Mouse (Mus musculus): ENCODE data around the gene Sec14l1. TPM values are rescaled to one million over a fixed set of nuclear protein-coding genes. Genes with fewer than 3 reads are reported as not detected.

Sec14l1 gene
- polyA plus RNA-seq, 1 experiment from 2014 or later = 57.0 TPM

DNA sequence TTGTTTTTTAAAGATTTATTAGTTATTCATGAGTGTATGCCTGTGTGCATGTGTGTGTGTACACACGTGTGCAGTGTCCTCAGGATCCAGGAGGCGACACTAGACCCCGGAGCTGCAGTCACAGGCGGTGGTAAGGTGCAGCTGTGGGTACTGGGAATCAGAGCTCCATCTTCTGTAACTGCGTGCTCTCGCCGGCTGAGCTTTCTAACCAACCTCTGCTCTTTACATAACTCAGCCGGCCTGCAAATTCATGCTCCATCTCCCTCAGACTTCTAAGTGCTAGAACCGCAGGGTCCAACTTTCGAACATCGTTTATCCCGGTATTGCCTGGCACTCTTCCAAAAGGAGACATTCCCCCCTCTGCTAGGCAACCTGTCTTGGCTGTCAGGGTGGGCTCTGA lies 60.5 kb downstream of the Sec14l1 start:
- H3K27me3 ChIP-seq (ENCODE audit: insufficient read depth, poor library complexity, severe bottlenecking) = peaks cover 3% of the 10 kb centered on the region; the same call in 1 of the 2 replicates
- WGBS = 88% methylated on average over 12 of the region's 12 CpGs

DNA sequence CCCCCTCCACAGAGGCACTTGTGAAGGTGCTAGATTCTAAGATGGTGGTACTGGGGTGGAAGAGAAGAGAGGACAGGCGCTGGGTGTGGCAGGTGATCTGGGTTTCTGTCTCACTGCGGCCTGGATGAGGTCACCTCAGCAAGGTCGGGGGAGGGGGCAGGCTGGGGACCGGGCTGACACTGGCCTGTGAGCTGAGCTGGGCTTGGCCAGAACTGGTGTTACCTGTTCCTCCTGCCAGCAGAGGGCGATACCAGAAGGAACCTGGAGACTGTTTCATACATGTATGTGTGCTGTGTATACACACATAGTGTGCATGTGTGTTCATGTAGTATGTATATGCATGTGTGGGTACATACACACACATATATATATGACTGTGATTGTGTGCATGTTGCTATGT lies 61.3 kb downstream of the Sec14l1 start:
- 33% methylated on average over 5 of the region's 5 CpGs for WGBS
- no peaks in the 10 kb centered on the region for H3K36me3 ChIP-seq
- H3K9me3 ChIP-seq = peaks cover 15% of the 10 kb centered on the region
- no peak overlapping the region for H3K4me3 ChIP-seq
- peaks cover 3% of the 10 kb centered on the region; the same call in 1 of the 2 replicates for H3K27me3 ChIP-seq (ENCODE audit: insufficient read depth, poor library complexity, severe bottlenecking)
- peaks cover 19% of the 10 kb centered on the region for H3K4me1 ChIP-seq (replicated peaks)
- H3K27ac ChIP-seq = no peak overlapping the region
- DNase-seq (ENCODE audit: low spot score) = peak; percentile 45

More for the DNA sequence above, 60.5 kb downstream of the Sec14l1 start:
- no peak for DNase-seq (ENCODE audit: low spot score)
- Histone ChIP-seq H3K36me3 (no peaks in the 10 kb centered on the region), H3K4me3 (no peak overlapping the region; the same call in 1 of the 2 replicates), H3K4me1 (replicated peaks) (peaks cover 19% of the 10 kb centered on the region), H3K27ac (no peak overlapping the region), H3K9me3 (peaks cover 9% of the 10 kb centered on the region)

DNA sequence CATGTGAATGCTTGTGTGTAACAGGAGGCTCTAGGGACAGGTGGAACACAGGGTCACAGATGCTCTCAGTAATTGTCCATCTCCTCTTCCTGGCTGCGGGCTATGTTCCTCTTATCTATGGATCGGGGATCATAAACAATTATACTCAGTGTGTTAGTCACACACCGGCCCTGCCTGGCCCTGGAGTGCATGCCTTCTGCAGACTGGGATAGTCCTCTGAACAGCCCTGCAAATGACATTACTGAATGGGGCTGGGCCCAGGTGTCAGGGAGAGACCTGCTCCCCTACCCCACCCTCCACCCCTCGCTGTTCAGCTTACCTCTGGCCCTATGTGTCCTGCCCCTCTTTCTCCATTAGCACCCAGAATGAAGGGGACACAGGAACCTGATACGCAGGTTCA lies 61.9 kb downstream of the Sec14l1 start:
- Histone ChIP-seq H3K9me3 (peaks cover 21% of the 10 kb centered on the region), H3K27me3 (ENCODE audit: insufficient read depth, poor library complexity, severe bottlenecking) (peaks cover 3% of the 10 kb centered on the region; the same call in 1 of the 2 replicates), H3K4me3 (no peak overlapping the region), H3K27ac (peak overlapping the region; percentile 50), H3K36me3 (no peaks in the 10 kb centered on the region), H3K4me1 (replicated peaks) (peaks cover 19% of the 10 kb centered on the region)
- 83% methylated on average over 5 of the region's 5 CpGs for WGBS
- DNase-seq (ENCODE audit: low spot score) = no peak

DNA sequence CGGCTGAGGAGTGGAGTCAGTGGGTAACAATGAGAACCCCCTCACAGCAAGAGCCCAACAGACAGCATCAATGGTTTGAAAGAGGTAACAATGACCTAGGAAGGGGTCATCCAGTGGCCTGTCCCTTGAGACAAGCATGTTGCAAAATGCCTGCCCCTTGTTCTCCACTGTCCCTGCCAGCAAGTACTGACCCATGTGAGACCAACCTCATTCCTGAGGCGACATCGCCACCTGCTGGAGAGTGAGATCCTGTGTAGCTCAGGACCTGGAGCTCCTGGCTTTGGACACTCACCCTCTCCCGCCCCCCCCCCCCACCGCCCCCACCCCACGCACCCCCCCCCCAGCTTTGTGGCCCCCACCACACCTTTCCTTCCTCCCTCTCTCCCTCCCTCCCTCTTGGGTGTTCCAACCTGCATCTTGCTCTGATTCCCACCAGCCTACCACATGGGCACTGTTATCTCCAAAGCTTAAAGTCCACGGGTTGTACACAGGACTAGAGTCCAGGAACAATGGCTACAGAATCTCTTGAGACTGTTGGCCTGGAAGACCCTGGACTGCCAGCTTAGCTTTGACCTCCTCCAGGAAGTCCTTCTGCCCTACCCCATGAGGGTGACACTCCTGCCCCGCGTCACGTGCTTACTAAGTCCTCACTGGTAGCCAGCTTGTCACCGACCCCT lies 62.5 kb downstream of the Sec14l1 start:
- no peaks in the 10 kb centered on the region for H3K36me3 ChIP-seq
- H3K4me3 ChIP-seq = no peak overlapping the region
- 61% methylated on average over 8 of the region's 11 CpGs for WGBS
- peak; percentile 88 for DNase-seq (ENCODE audit: low spot score)
- H3K9me3 ChIP-seq = peaks cover 25% of the 10 kb centered on the region
- peaks cover 3% of the 10 kb centered on the region; the same call in 1 of the 2 replicates for H3K27me3 ChIP-seq (ENCODE audit: insufficient read depth, poor library complexity, severe bottlenecking)
- H3K27ac ChIP-seq = peak overlapping the region; percentile 50
- peaks cover 19% of the 10 kb centered on the region for H3K4me1 ChIP-seq (replicated peaks)

DNA sequence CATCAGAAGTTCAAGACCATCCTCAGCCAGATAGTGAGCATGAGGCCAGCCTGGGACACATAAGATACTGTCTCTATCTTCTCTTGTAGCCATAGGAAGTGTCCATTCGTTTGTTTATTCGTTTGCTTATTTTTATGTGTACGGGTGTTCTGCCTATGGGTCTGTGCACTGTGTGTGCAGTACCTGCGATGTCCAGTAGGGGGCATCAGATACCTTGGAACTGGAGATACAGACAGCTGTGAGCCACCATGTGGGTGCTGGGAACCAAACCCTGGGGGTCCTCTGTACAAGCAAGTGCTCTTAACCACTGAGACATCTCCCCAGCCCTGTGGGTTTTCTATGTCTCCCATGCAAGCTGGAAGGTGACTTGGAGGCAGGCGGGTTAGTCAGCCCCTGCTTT lies 64.9 kb downstream of the Sec14l1 start:
- 80% methylated on average over 5 of the region's 5 CpGs for WGBS
- no peak overlapping the region for H3K27ac ChIP-seq
- H3K36me3 ChIP-seq = no peaks in the 10 kb centered on the region
- DNase-seq (ENCODE audit: low spot score) = no peak
- H3K27me3 ChIP-seq (ENCODE audit: insufficient read depth, poor library complexity, severe bottlenecking) = peaks cover 3% of the 10 kb centered on the region; the same call in 1 of the 2 replicates
- H3K4me3 ChIP-seq = no peak overlapping the region
- peaks cover 13% of the 10 kb centered on the region; the same call in 1 of the 2 replicates for H3K4me1 ChIP-seq (replicated peaks)
- peaks cover 25% of the 10 kb centered on the region for H3K9me3 ChIP-seq

DNA sequence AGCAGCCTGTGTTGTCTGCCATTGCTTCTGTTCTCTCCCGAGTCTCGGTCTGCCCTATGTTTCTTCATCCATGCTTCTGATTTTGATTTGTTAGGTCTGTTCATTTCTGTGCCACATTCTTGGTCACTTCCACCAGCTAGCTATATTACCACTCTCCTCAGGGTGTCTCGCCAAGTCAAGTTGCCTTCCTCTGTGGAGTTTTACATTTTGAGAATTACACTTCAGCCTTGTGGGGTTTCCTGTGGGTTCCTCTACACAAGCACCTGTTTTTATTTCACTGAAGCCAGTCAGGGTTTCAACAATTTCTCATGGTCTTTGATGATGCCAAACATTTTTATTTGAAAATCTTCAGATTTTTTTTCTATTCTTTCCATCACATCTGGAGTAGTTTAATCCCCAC lies 67.8 kb downstream of the Sec14l1 start:
- Histone ChIP-seq H3K4me1 (replicated peaks) (peaks cover 10% of the 10 kb centered on the region), H3K9me3 (peaks cover 25% of the 10 kb centered on the region), H3K36me3 (no peaks in the 10 kb centered on the region), H3K27ac (no peak overlapping the region), H3K27me3 (ENCODE audit: insufficient read depth, poor library complexity, severe bottlenecking) (peaks cover 3% of the 10 kb centered on the region; the same call in 1 of the 2 replicates), H3K4me3 (no peak overlapping the region)
- WGBS = 85% methylated on average over 3 of the region's 3 CpGs
- no peak for DNase-seq (ENCODE audit: low spot score)

DNA sequence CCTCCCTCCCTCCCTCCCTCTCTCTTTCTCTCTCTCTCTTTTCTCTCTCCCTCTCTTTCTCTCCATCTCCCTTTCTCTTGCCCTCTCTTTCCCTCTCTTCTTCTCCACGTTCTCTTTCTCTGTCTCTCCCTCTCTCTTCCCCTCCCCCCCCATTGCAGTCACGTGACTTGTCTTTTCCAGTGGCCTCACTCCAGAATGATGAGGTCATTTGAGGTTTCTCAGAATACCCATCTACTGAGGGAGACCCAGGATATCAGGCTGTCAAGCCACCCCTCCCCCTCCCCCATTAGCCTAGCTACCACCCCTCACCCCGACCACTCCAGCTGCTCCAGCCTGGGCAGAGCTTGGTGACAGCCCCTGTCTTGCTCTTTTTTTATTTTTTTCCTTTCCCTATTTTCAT lies 68.3 kb downstream of the Sec14l1 start:
- WGBS = 82% methylated on average over 3 of the region's 3 CpGs
- DNase-seq (ENCODE audit: low spot score) = no peak
- Histone ChIP-seq H3K4me3 (no peak overlapping the region), H3K9me3 (peaks cover 25% of the 10 kb centered on the region), H3K27ac (no peak overlapping the region), H3K36me3 (no peaks in the 10 kb centered on the region), H3K27me3 (ENCODE audit: insufficient read depth, poor library complexity, severe bottlenecking) (peaks cover 3% of the 10 kb centered on the region; the same call in 1 of the 2 replicates), H3K4me1 (replicated peaks) (peaks cover 10% of the 10 kb centered on the region)

DNA sequence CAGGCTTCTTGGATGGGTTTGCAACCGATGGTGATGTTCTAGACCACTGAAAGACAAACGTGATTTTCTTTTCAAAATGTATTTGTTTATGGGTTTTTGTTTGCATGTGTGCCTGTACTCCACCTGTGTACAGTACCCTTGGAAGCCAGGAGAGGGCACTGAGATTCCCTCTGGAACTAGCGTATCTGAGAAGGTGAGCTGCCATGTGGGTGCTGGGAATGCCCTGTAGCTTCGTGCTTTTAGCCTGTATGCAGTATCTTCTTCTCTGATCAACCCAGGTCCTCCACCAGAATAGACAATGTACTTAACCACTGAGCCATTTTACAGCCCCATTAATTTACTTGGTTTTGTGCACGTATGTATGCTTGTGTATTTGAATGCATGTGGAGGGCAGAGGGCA lies 68.9 kb downstream of the Sec14l1 start:
- Histone ChIP-seq H3K27me3 (ENCODE audit: insufficient read depth, poor library complexity, severe bottlenecking) (no peaks in the 10 kb centered on the region), H3K4me1 (replicated peaks) (peaks cover 7% of the 10 kb centered on the region), H3K27ac (no peak overlapping the region), H3K36me3 (no peaks in the 10 kb centered on the region), H3K9me3 (peaks cover 25% of the 10 kb centered on the region), H3K4me3 (no peak overlapping the region)
- WGBS = 85% methylated on average over 5 of the region's 5 CpGs
- DNase-seq (ENCODE audit: low spot score) = no peak

DNA sequence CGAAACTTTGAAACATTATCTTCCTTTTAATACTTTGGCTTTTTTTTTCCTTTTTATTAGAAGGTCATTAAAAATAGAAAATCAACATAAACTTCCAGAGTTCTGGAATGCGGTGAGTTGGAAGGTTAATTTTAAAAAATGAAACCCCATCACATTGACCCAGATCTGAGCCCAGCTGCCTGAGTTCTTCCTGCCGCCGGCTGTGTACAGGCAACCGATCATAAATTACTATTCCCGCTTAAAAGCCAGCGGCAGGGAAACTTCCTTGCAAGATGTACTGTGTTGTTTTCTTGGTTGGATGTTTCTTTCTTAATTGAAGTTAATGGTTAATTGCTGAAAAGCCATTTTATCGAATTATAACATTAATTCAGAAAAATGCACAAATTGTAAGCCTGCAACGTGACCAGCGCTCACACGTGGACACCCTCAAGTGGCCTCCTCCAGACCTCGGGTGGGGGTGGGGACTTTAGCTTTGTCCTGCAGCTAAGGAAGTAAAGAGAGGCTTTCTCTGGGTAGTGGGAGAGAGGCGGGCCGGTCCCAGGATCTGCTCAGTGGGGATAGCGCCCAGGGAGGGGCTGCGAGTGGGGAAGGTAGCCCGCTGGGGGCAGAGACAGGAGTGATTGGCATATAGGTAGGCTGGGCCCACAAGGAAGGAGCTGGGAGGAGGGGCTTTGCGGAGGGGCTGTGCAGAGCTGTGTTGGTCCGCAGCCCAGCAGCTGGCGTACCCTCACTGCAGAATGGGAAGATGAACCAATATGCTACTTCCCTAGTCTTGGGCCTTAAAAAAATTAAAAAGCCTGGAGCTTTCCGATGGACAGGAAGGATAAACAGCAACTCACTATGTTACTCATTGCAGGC lies 70.3 kb downstream of the Sec14l1 start:
- DNase-seq (ENCODE audit: low spot score) = no peak
- Histone ChIP-seq H3K9me3 (peaks cover 20% of the 10 kb centered on the region), H3K4me1 (replicated peaks) (peaks cover 7% of the 10 kb centered on the region), H3K4me3 (no peak overlapping the region), H3K27me3 (ENCODE audit: insufficient read depth, poor library complexity, severe bottlenecking) (no peaks in the 10 kb centered on the region), H3K27ac (peak overlapping the region; percentile 62; the same call in 1 of the 2 replicates), H3K36me3 (no peaks in the 10 kb centered on the region)
- WGBS = 68% methylated on average over 21 of the region's 21 CpGs

DNA sequence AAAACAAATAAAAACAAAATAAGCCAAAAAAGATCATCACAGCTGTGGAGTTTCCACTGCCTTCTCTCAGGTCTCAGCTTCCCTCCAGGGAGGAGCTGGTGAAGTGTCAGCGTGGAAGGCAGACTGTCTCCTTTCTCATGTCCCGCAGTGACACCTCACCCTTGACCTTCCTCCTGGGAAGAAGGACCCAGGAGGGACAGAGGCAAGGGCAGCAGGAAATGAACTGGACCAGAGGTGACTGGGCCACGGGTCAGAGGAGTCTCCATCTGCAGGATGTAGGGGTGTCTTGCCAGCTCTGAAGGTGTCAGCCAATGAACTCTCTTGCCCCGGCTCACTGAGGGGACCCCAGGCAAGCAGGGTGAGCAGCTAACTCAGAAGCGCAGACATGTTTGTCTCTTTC lies 76.6 kb downstream of the Sec14l1 start:
- H3K4me3 ChIP-seq = no peak overlapping the region
- 61% methylated on average over 5 of the region's 5 CpGs for WGBS
- no peaks in the 10 kb centered on the region for H3K9me3 ChIP-seq
- H3K4me1 ChIP-seq (replicated peaks) = no peaks in the 10 kb centered on the region
- H3K27me3 ChIP-seq (ENCODE audit: insufficient read depth, poor library complexity, severe bottlenecking) = peaks cover 8% of the 10 kb centered on the region; the same call in 1 of the 2 replicates
- no peak overlapping the region for H3K27ac ChIP-seq
- no peaks in the 10 kb centered on the region for H3K36me3 ChIP-seq
- DNase-seq (ENCODE audit: low spot score) = no peak

DNA sequence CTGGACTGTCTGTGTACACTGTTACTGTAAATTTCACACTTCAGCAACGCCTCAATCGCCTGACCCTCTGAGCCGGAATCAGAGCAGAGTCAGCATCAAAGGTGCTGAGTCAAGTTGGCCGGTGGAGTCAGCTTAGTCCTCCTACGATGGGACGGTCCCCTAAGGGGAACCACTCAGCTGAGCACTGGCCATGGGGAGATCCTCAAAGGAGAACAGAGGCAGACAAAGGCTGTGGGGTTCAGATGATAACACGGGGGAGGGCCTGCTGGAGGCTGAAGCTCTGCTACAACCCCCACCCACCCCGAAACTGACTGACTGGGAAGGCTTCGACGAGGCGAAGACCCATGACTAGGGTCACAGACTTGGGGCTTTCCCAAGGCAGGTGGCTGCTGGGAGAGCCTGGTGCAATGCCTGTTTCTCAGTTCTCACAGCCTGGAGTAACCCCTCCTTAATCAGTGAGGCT lies 79.5 kb downstream of the Sec14l1 start:
- Histone ChIP-seq H3K4me3 (no peak overlapping the region), H3K27ac (0 out of 2 replicates have a peak overlapping the region, but pooled peaks have one; percentile 23), H3K9me3 (no peaks in the 10 kb centered on the region), H3K36me3 (no peaks in the 10 kb centered on the region), H3K27me3 (ENCODE audit: insufficient read depth, poor library complexity, severe bottlenecking) (peaks cover 38% of the 10 kb centered on the region), H3K4me1 (replicated peaks) (peaks cover 5% of the 10 kb centered on the region)
- DNase-seq (ENCODE audit: low spot score) = no peak
- 81% methylated on average over 11 of the region's 11 CpGs for WGBS

DNA sequence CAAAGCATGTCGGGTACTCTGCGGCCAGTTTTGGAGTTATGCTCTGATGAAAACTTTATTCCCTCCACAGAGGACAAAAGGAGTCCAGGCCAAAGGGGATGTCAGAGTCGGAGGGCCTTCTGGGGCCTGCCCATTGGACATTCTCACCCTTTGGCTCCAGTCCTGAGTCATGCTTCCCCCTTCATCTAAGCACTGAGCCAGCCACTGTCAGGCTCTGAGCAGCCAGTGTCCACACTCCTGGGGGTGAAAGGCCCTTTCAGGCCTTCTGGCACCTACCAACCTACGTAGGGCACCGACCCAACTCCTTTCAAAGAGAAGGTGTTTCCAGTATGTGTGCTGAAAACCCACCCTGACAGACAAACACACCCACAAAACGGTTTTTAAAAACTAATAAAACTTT lies 80.6 kb downstream of the Sec14l1 start:
- no peak for DNase-seq (ENCODE audit: low spot score)
- Histone ChIP-seq H3K4me1 (replicated peaks) (peaks cover 12% of the 10 kb centered on the region), H3K4me3 (no peak overlapping the region), H3K36me3 (no peaks in the 10 kb centered on the region), H3K27ac (no peak overlapping the region), H3K9me3 (no peaks in the 10 kb centered on the region), H3K27me3 (ENCODE audit: insufficient read depth, poor library complexity, severe bottlenecking) (peaks cover 49% of the 10 kb centered on the region)
- 91% methylated on average over 6 of the region's 6 CpGs for WGBS

DNA sequence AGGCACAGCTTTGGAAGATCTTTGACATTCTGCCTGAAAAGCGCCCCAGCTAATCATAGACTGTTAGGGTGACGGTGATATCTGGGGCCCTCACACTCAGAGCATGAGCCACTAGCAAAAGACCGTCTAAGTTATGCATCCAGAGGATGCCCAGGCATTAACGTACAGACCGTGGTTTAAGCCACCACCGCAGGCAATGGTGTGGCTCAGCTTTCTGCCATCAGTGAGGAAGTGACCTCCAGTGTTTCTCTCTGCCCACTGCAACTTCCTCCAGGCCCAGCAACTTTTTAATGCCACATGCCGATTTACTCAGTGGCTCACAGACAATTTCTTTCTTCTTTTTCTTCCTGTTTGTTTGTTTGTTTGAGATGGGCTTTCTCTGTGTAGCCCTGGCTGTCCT lies 81.7 kb downstream of the Sec14l1 start:
- Histone ChIP-seq H3K27ac (no peak overlapping the region), H3K9me3 (no peaks in the 10 kb centered on the region), H3K4me1 (replicated peaks) (peaks cover 12% of the 10 kb centered on the region), H3K36me3 (no peaks in the 10 kb centered on the region), H3K27me3 (ENCODE audit: insufficient read depth, poor library complexity, severe bottlenecking) (peaks cover 60% of the 10 kb centered on the region), H3K4me3 (no peak overlapping the region)
- no peak for DNase-seq (ENCODE audit: low spot score)
- WGBS = 87% methylated on average over 7 of the region's 7 CpGs
